Mouse (Mus musculus) B cell, adult 67 days (primary cell): ENCODE data around the gene Kpna2. TPM values are rescaled to one million over a fixed set of nuclear protein-coding genes. Genes with fewer than 3 reads are reported as not detected.

Experiments used
- total RNA-seq, 2 experiments: library from RNA; stranded (reverse); gene quantifications; 4 replicates each; pipeline ENCODE4 v1.2.4; 2023

Gene Kpna2
- total RNA-seq: 10 to 100 TPM; 29.9 to 30.9 TPM

GRCm38 (mm10) chr11:106999151-106999948, at the start of gene Kpna2:
TSS of gene Kpna2 (minus strand) at chr11:106999541.

GRCm38 (mm10) chr11:107025411-107026321, 26.3 kb upstream of the Kpna2 start, which contains the start of gene 1810010H24Rik:
TSS of gene 1810010H24Rik (plus strand) at chr11:107025681.

Other genes starting within 250 kb of the Kpna2 start
- 100 to 1,000 TPM; 243 to 260 TPM for gene Pecam1, start 248.9 kb downstream of the Kpna2 start, total RNA-seq
- 10 to 100 TPM; 20.8 to 22.5 TPM for gene Milr1, start 248.3 kb downstream of the Kpna2 start, total RNA-seq
- gene Polg2, start 220.0 kb downstream of the Kpna2 start, total RNA-seq: 10 to 100 TPM; 35.0 to 53.2 TPM
- gene Ddx5, start 210.4 kb downstream of the Kpna2 start, total RNA-seq: 1,000 to 10,000 TPM; 3,391 to 3,613 TPM
- gene Cep95, start 210.3 kb downstream of the Kpna2 start, total RNA-seq: 10 to 100 TPM; 28.2 to 29.9 TPM
- 10 to 100 TPM; 48.3 to 60.2 TPM for gene Smurf2, start 78.8 kb downstream of the Kpna2 start, total RNA-seq
- 1 to 10 TPM; 6.4 to 6.6 TPM for gene 1810010H24Rik, start 26.1 kb upstream of the Kpna2 start, total RNA-seq
- 100 to 1,000 TPM; 179 to 183 TPM for gene Bptf, start 132.6 kb upstream of the Kpna2 start, total RNA-seq
- gene Nol11, start 189.8 kb upstream of the Kpna2 start, total RNA-seq: 10 to 100 TPM; 32.5 to 39.6 TPM